Mouse (Mus musculus): ENCODE measurements around the gene Qpctl. TPM values are rescaled to one million over a fixed set of nuclear protein-coding genes. Genes with fewer than 3 reads are reported as not detected.

Qpctl gene
- total and polyA plus RNA-seq, 3 experiments = 2.6 to 6.2 (median 5.9) TPM

DNA sequence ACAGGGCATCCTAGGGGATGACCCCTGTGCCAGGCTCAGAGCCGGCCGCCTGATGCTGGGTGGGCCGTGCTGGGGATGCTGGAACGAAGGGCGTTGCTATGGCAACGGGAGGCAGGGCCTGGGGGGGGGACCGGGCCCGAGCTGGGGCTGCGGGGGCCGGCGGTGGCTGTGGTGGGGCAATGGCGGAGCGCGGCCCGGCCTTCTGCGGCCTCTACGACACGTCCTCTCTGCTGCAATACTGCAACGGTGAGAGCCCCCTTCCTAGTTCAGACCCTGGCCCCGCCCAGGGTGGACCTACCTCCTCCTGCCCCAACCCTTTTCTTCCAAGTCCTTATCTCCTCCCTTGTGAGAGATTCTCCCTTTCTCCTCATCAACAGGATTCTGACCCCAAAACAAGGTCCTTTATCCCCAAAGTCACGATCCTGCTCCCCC lies 27.4 kb upstream of the Qpctl start:
- no peak overlapping the region for H3K4me3 ChIP-seq (ENCODE audit: low read depth, low read length)
- DNase-seq (ENCODE audit: low spot score) (no peak), ATAC-seq (ENCODE audit: extremely low read depth, insufficient number of reproducible peaks, low FRiP score, poor library complexity, severe bottlenecking) (no peak)
- H3K9me3 ChIP-seq (replicated peaks) = peaks cover 9% of the 10 kb centered on the region
- H3K4me1 ChIP-seq (ENCODE audit: insufficient read depth, low read depth, low read length) = peaks cover 64% of the 10 kb centered on the region
- no peaks in the 10 kb centered on the region for H3K36me3 ChIP-seq (replicated peaks)
- TF ChIP-seq TAL1 (conservative IDR thresholded peaks at IDR 0.05; ENCODE audit: low read depth, low read length) = no peak
- no peak for TF ChIP-seq GATA2 (IDR thresholded peaks at IDR 0.05; ENCODE audit: borderline replicate concordance, low read depth, low read length)
- no peak for TF ChIP-seq GATA1 (IDR thresholded peaks at IDR 0.05; ENCODE audit: borderline replicate concordance, low read length)
- TF ChIP-seq CTCF (IDR thresholded peaks at IDR 0.05; ENCODE audit: low read depth, low read length) = no peak
- H3K27me3 ChIP-seq (ENCODE audit: insufficient read depth, low read length) = peaks cover 44% of the 10 kb centered on the region

DNA sequence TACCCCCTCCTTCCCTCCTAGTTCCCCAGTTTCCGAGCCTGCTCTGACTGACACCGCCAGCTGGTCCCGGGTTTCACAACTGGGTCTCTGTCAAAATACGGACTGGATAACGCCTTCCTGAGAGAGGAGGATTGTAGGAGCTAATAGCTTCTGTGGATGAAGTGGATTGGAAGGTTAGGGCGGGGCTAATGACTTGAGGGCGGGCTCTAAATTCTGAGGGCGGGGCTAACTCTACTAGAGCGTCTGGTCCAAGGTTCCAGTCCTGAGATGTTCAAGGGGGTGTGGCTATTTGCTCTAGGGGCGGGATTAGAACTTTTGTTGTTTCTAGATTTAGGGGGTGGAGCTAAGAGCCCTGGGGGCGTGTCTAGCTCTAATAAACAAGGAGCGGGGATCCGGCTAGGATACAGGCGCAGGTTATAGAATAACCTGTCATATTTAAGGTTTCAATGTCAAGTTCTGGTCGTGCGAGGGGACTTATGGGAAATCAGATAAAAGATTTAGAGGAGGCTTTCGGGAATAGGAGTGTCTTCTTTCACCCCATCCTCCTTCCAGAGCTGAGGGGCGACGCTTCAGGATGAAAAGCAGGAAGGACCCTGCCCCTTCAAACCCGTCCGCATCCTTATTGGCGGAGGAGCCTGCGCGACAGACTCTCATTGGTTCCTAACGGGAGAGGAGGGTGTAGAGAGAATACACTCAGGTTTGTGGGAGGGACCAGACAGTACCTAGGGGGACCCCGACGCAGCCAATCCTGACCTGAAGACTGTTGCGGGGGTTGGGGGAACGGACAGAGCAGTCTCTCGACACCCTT lies 26.8 kb upstream of the Qpctl start, which contains the start of gene Eml2:
TSS of gene Eml2 (plus strand) at position 714 of the 808 bp plus-strand sequence.
- no peaks in the 10 kb centered on the region for H3K36me3 ChIP-seq (replicated peaks)
- DNase-seq (ENCODE audit: low spot score) = no peak
- no peak for ATAC-seq (ENCODE audit: extremely low read depth, insufficient number of reproducible peaks, low FRiP score, poor library complexity, severe bottlenecking)
- peaks cover 44% of the 10 kb centered on the region for H3K27me3 ChIP-seq (ENCODE audit: insufficient read depth, low read length)
- H3K4me3 ChIP-seq (ENCODE audit: low read depth, low read length) = no peak within 1 kb of the TSS
- peaks cover 9% of the 10 kb centered on the region for H3K9me3 ChIP-seq (replicated peaks)
- TF ChIP-seq CTCF (IDR thresholded peaks at IDR 0.05; ENCODE audit: low read depth, low read length) = no peak
- no peak for TF ChIP-seq TAL1 (conservative IDR thresholded peaks at IDR 0.05; ENCODE audit: low read depth, low read length)
- no peak for TF ChIP-seq GATA2 (IDR thresholded peaks at IDR 0.05; ENCODE audit: borderline replicate concordance, low read depth, low read length)
- TF ChIP-seq GATA1 (IDR thresholded peaks at IDR 0.05; ENCODE audit: borderline replicate concordance, low read length) = no peak
- TF ChIP-seq POLR2AphosphoS5 (IDR thresholded peaks at IDR 0.05; ENCODE audit: insufficient replicate concordance, low read depth, low read length) = no peak
- H3K4me1 ChIP-seq (ENCODE audit: insufficient read depth, low read depth, low read length) = peaks cover 58% of the 10 kb centered on the region

DNA sequence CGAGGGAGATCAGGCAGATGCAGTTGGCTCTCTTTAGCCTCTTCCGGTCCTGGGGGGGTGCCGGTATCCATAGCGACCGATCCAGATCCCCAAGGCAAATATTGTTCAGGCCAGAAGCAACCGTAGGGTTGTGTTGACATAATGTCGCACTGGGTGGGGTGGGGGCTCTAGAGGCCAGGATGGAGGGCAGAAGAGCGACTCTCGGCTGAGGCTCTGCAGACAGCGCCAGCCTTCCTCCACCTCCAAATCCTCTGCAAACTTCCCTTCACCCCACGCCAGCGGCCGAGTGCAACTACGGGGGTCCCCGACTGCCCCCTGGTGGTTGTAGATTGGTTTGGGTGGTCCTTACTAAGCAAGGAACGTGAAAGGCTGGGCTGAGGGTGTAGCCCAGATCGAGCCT lies 23.8 kb upstream of the Qpctl start:
- H3K27me3 ChIP-seq (ENCODE audit: insufficient read depth, low read length) = peaks cover 56% of the 10 kb centered on the region
- DNase-seq (ENCODE audit: low spot score) (peak; percentile 61), ATAC-seq (ENCODE audit: extremely low read depth, insufficient number of reproducible peaks, low FRiP score, poor library complexity, severe bottlenecking) (peak; percentile 63)
- H3K36me3 ChIP-seq (replicated peaks) = no peaks in the 10 kb centered on the region
- no peak overlapping the region; the same call in 1 of the 2 replicates for H3K4me3 ChIP-seq (ENCODE audit: low read depth, low read length)
- H3K4me1 ChIP-seq (ENCODE audit: insufficient read depth, low read depth, low read length) = peaks cover 39% of the 10 kb centered on the region
- TF ChIP-seq CTCF (IDR thresholded peaks at IDR 0.05; ENCODE audit: low read depth, low read length) = peak; percentile 51; the same call in 1 of the 2 replicates
- no peak for TF ChIP-seq POLR2AphosphoS5 (IDR thresholded peaks at IDR 0.05; ENCODE audit: insufficient replicate concordance, low read depth, low read length)
- H3K9me3 ChIP-seq (replicated peaks) = no peaks in the 10 kb centered on the region

DNA sequence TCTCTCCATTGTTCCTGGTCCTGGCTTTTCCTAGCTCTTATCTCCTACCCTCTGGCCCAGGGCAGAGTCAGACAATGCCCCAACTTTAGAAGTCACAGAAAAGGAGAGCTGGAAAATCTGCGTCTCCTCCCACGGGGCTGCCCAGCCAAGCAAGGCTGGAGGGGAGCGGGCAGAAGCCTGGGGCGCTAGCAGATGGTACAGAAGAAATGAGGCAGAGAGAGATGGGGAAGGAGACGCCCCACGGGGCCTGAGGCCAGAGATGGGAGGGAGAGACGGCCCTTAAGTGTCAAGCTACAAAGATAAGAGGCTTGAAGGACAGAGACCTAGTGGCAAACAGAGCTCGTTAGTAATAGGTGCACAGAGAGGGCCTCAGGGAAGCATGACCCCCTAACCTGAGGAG lies 22.7 kb upstream of the Qpctl start:
- ATAC-seq (ENCODE audit: extremely low read depth, insufficient number of reproducible peaks, low FRiP score, poor library complexity, severe bottlenecking) = no peak
- H3K4me3 ChIP-seq (ENCODE audit: low read depth, low read length) = no peak overlapping the region
- no peak for DNase-seq (ENCODE audit: low spot score)

DNA sequence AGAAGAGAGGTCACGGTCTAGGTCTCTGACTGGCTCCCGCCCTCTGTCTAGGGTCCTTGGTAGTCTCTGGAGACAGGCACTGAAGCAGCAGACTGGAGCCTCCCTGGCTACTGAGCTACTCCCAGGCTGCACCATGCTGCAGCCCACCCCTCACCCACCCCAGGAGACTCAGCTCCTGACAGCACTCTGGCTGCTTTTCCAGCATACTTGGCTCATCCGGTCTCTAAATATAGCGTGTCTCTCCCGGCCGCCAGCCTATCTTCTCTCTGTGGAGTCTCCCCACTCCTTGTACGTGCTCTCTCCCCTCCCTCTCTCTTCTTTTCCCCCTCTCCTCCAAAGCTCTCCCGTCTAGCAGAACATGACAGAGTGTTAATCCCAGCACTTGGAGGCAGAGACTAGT lies 21.1 kb upstream of the Qpctl start:
- DNase-seq (ENCODE audit: low spot score) = no peak
- TF ChIP-seq CTCF (IDR thresholded peaks at IDR 0.05; ENCODE audit: low read depth, low read length) (no peak), TAL1 (conservative IDR thresholded peaks at IDR 0.05; ENCODE audit: low read depth, low read length) (no peak), GATA1 (IDR thresholded peaks at IDR 0.05; ENCODE audit: borderline replicate concordance, low read length) (no peak), GATA2 (IDR thresholded peaks at IDR 0.05; ENCODE audit: borderline replicate concordance, low read depth, low read length) (no peak), POLR2AphosphoS5 (IDR thresholded peaks at IDR 0.05; ENCODE audit: insufficient replicate concordance, low read depth, low read length) (no peak)
- no peak overlapping the region for H3K4me3 ChIP-seq (ENCODE audit: low read depth, low read length)
- ATAC-seq (ENCODE audit: extremely low read depth, insufficient number of reproducible peaks, low FRiP score, poor library complexity, severe bottlenecking) = no peak
- H3K36me3 ChIP-seq (replicated peaks) = no peaks in the 10 kb centered on the region
- peaks cover 41% of the 10 kb centered on the region for H3K4me1 ChIP-seq (ENCODE audit: insufficient read depth, low read depth, low read length)
- H3K9me3 ChIP-seq (replicated peaks) = no peaks in the 10 kb centered on the region
- peaks cover 43% of the 10 kb centered on the region for H3K27me3 ChIP-seq (ENCODE audit: insufficient read depth, low read length)

More for the DNA sequence above, 22.7 kb upstream of the Qpctl start:
- Histone ChIP-seq H3K9me3 (replicated peaks) (no peaks in the 10 kb centered on the region), H3K36me3 (replicated peaks) (no peaks in the 10 kb centered on the region), H3K27me3 (ENCODE audit: insufficient read depth, low read length) (peaks cover 54% of the 10 kb centered on the region), H3K4me1 (ENCODE audit: insufficient read depth, low read depth, low read length) (peaks cover 36% of the 10 kb centered on the region)
- TF ChIP-seq GATA1 (IDR thresholded peaks at IDR 0.05; ENCODE audit: borderline replicate concordance, low read length) (no peak), TAL1 (conservative IDR thresholded peaks at IDR 0.05; ENCODE audit: low read depth, low read length) (no peak), CTCF (IDR thresholded peaks at IDR 0.05; ENCODE audit: low read depth, low read length) (no peak), GATA2 (IDR thresholded peaks at IDR 0.05; ENCODE audit: borderline replicate concordance, low read depth, low read length) (no peak), POLR2AphosphoS5 (IDR thresholded peaks at IDR 0.05; ENCODE audit: insufficient replicate concordance, low read depth, low read length) (no peak)

DNA sequence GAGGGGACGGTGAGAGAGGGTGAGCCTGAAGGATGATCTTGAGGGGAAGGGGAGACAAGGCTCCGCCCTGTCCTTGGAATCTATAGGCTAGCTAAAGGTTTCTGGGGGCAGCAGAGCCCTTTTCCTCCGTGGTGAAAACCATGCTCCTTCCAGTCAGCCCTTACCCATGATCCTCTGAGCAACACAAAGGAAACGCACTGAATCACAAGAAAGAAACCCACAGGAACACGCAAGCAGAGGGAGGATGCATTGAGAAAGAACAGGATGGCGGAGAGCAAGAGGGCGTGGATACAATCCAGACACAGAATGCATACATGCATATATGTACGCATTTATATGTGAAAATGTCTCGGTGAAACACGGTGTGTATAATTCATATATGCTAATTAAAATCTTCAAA lies 20.4 kb upstream of the Qpctl start:
- DNase-seq (ENCODE audit: low spot score) (no peak), ATAC-seq (ENCODE audit: extremely low read depth, insufficient number of reproducible peaks, low FRiP score, poor library complexity, severe bottlenecking) (no peak)
- no peaks in the 10 kb centered on the region for H3K9me3 ChIP-seq (replicated peaks)
- H3K27me3 ChIP-seq (ENCODE audit: insufficient read depth, low read length) = peaks cover 49% of the 10 kb centered on the region
- H3K36me3 ChIP-seq (replicated peaks) = no peaks in the 10 kb centered on the region
- H3K4me1 ChIP-seq (ENCODE audit: insufficient read depth, low read depth, low read length) = peaks cover 47% of the 10 kb centered on the region
- H3K4me3 ChIP-seq (ENCODE audit: low read depth, low read length) = no peak overlapping the region
- TF ChIP-seq CTCF (IDR thresholded peaks at IDR 0.05; ENCODE audit: low read depth, low read length) (no peak), TAL1 (conservative IDR thresholded peaks at IDR 0.05; ENCODE audit: low read depth, low read length) (no peak), GATA2 (IDR thresholded peaks at IDR 0.05; ENCODE audit: borderline replicate concordance, low read depth, low read length) (no peak), POLR2AphosphoS5 (IDR thresholded peaks at IDR 0.05; ENCODE audit: insufficient replicate concordance, low read depth, low read length) (no peak), GATA1 (IDR thresholded peaks at IDR 0.05; ENCODE audit: borderline replicate concordance, low read length) (no peak)
